Mouse (Mus musculus) limb, embryonic 13.5 days (tissue): ENCODE data around the gene Sec14l3. TPM values are rescaled to one million over a fixed set of nuclear protein-coding genes. Genes with fewer than 3 reads are reported as not detected.
"Not testable (repeated sequence)": the region's sequence is repeated elsewhere in the genome, so short reads cannot be mapped to it uniquely, and the experiment has no call there.

Experiments used
- ATAC-seq: fragments of 200-750 bp; cut with Nextera tagmentation; 2 replicates; pipeline ENCODE4 v1.8.0; 2017; ENCODE audit warnings: low read depth, moderate number of reproducible peaks, moderate TSS enrichment; ENCODE audit not compliant: low FRiP score
- H3K27ac ChIP-seq: fragments of 300-500 bp; sonication (generic); 2 replicates; pipeline ENCODE4 v1.5.1; 2015; ENCODE audit warnings: inconsistent platforms, mild to moderate bottlenecking, moderate library complexity
- H3K27me3 ChIP-seq: fragments of 300-500 bp; sonication (generic); 2 replicates; pipeline ENCODE4 v1.6.1; 2015; ENCODE audit warnings: mild to moderate bottlenecking, inconsistent platforms
- H3K36me3 ChIP-seq: fragments of 300-500 bp; sonication (generic); 2 replicates; pipeline ENCODE4 v1.6.1; 2015; ENCODE audit warnings: inconsistent platforms, mild to moderate bottlenecking, moderate library complexity
- H3K4me1 ChIP-seq: fragments of 300-500 bp; sonication (generic); 2 replicates; pipeline ENCODE4 v1.6.1; 2015; ENCODE audit warnings: inconsistent platforms
- H3K4me2 ChIP-seq: fragments of 300-500 bp; sonication (generic); replicated peaks from 2 replicates; pipeline ENCODE4 v1.6.1; 2015; ENCODE audit warnings: inconsistent platforms, mild to moderate bottlenecking, moderate library complexity
- H3K4me3 ChIP-seq: fragments of 300-500 bp; sonication (generic); 2 replicates; pipeline ENCODE4 v1.5.1; 2015; ENCODE audit warnings: moderate library complexity, mild to moderate bottlenecking, inconsistent platforms
- H3K9ac ChIP-seq: fragments of 300-500 bp; sonication (generic); 2 replicates; pipeline ENCODE4 v1.6.1; 2015; ENCODE audit warnings: mild to moderate bottlenecking, inconsistent platforms
- H3K9me3 ChIP-seq: fragments of 300-500 bp; sonication (generic); 2 replicates; pipeline ENCODE4 v1.6.1; 2016; ENCODE audit warnings: inconsistent platforms
- WGBS: fragments of 180-500 bp; shearing (Covaris S2); methylation state at CpG from one replicate; pipeline ENCODE4 v1.1.7; 2015; 5-methylcytosine and 5-hydroxymethylcytosine counted together
- polyA plus RNA-seq: library from polyadenylated mRNA; unstranded; fragments of >200 nt; fragmentation: Nextera tagmentation; extraction: Ambion mirVana; gene quantifications from 2 replicates; pipeline ENCODE4 v1.2.1, GENCODE M21; 2015

Sec14l3 gene
- polyA plus RNA-seq, 1 experiment from 2014 or later, result not detected

DNA sequence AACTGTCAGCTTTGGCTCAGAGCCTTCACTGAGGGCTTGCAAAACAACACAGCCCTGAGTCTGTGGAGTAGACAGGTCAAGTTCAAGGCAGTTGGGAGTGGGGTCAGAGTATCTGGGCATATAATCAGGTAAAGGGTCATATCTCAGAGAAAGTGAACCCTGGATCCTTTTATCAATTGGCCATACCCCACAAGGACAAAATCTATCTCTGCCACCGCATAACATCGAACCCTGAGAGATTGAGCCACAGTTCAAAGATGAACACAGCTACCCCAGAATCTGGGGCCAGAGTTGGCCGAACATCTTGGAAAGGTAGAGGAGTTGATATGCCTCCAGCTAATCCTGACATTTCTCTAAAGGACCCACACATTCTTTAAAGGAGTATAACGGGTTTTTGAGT lies 47.4 kb downstream of the Sec14l3 start:
- peaks cover 16% of the 10 kb centered on the region for H3K36me3 ChIP-seq
- 89% methylated on average over 4 of the region's 4 CpGs for WGBS
- peaks cover 2% of the 10 kb centered on the region; the same call in 1 of the 2 replicates for H3K4me1 ChIP-seq
- H3K9ac ChIP-seq, result no peak overlapping the region
- no peak for ATAC-seq
- H3K27me3 ChIP-seq, result peaks cover 7% of the 10 kb centered on the region
- no peak overlapping the region for H3K4me3 ChIP-seq
- H3K4me2 ChIP-seq, result no peak overlapping the region
- no peak overlapping the region for H3K27ac ChIP-seq
- no peaks in the 10 kb centered on the region for H3K9me3 ChIP-seq

DNA sequence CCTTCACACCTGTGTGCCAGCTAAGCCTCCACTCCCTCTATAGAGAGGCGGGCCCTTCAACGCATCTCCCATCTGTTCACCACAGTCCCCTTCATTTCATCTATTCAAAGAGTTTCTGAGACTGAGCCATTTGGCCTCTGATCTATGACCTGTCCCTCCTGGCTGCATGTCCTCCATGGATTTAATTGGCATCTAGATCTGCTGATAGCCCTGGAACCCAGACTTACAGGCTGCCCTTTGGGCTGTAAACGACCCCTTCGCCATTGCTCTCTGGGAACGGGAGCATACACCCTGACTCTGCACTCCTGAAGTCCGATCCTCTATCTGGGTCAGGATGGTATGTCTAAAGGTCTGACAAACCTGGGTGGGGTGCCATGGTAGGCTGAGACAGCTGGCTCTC lies 48.2 kb downstream of the Sec14l3 start:
- H3K9me3 ChIP-seq, result no peaks in the 10 kb centered on the region
- H3K36me3 ChIP-seq, result peaks cover 16% of the 10 kb centered on the region
- H3K4me2 ChIP-seq, result no peak overlapping the region
- no peak overlapping the region for H3K4me3 ChIP-seq
- peaks cover 11% of the 10 kb centered on the region for H3K4me1 ChIP-seq
- ATAC-seq, result no peak
- H3K27ac ChIP-seq, result no peak overlapping the region
- WGBS, result 61% methylated on average over 6 of the region's 6 CpGs
- H3K9ac ChIP-seq, result no peak overlapping the region
- peaks cover 16% of the 10 kb centered on the region for H3K27me3 ChIP-seq

DNA sequence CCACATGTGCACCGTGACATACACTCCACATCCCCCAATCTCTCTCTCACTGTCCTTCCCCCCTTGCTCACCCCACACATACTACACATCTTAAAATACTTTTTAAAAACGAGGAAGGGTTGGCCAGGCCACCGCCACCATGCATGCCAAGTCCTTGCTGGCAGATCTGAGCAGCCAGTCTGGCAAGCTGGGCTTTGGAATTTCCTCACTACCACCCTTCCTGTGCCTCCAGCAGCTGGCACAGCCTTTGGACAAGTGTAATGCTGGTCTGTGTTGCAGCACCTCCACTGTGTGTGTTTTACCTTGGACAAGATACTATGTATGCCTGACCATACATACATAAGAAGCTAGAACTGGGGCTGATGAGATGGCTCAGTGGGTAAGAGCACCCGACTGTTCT lies 48.9 kb downstream of the Sec14l3 start:
- no peaks in the 10 kb centered on the region for H3K9me3 ChIP-seq

DNA sequence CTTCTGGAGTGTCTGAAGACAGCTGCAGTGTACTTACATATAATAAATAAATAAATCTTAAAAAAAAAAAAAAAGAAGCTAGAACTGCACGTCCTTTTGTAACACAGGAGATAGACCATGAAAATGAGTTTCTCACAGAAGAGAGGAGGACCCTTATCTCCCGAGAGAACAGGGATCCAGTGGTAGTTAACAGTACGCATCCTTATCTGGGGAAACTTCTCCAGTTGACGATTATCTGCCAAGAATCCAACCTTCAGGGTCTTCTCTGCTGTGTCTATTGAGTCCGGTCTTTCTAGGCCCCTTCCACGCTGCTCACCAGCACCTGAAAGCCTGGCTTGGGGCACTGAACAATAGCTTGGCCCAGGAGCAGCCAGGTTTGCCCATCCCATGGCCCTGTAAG lies 49.3 kb downstream of the Sec14l3 start:
- peaks cover 7% of the 10 kb centered on the region; the same call in 1 of the 2 replicates for H3K36me3 ChIP-seq
- H3K27ac ChIP-seq, result no peak overlapping the region
- H3K4me1 ChIP-seq, result peaks cover 20% of the 10 kb centered on the region
- H3K27me3 ChIP-seq, result peaks cover 25% of the 10 kb centered on the region
- no peak overlapping the region for H3K9ac ChIP-seq
- no peak overlapping the region for H3K4me2 ChIP-seq
- H3K9me3 ChIP-seq, result no peaks in the 10 kb centered on the region
- no peak overlapping the region for H3K4me3 ChIP-seq
- no peak for ATAC-seq
- 83% methylated on average over 6 of the region's 6 CpGs for WGBS

More for the DNA sequence above, 48.9 kb downstream of the Sec14l3 start:
- 83% methylated on average over 4 of the region's 4 CpGs for WGBS
- Histone ChIP-seq H3K36me3 (peaks cover 12% of the 10 kb centered on the region), H3K27ac (no peak overlapping the region), H3K4me3 (no peak overlapping the region), H3K4me1 (peaks cover 15% of the 10 kb centered on the region), H3K27me3 (peaks cover 22% of the 10 kb centered on the region), H3K9ac (no peak overlapping the region), H3K4me2 (no peak overlapping the region)
- ATAC-seq, result no peak

DNA sequence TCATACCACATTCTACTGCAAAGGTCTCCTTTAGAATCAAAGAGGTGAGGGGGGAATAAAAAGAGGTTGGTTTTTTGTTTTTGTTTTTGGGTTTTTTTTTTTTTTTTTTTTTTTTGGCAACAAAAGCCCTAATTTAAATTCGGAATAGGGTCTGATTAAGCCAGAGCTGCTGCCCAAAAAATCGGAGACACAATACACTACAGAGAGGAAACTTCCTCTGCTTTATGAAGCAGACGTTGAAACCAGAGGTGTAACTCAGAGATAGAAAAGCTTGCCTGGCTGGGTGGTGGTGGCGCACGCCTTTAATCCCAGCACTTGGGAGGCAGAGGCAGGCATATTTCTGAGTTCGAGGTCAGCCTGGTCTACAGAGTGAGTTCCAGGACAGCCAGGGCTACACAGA lies 49.9 kb downstream of the Sec14l3 start:
- not testable (repeated sequence) for H3K27ac ChIP-seq, H3K36me3 ChIP-seq, H3K9me3 ChIP-seq, ATAC-seq, H3K9ac ChIP-seq, H3K4me3 ChIP-seq, H3K4me2 ChIP-seq
- 86% methylated on average over 6 of the region's 6 CpGs for WGBS
- Histone ChIP-seq H3K4me1 (peaks cover 21% of the 10 kb centered on the region), H3K27me3 (peaks cover 30% of the 10 kb centered on the region)

DNA sequence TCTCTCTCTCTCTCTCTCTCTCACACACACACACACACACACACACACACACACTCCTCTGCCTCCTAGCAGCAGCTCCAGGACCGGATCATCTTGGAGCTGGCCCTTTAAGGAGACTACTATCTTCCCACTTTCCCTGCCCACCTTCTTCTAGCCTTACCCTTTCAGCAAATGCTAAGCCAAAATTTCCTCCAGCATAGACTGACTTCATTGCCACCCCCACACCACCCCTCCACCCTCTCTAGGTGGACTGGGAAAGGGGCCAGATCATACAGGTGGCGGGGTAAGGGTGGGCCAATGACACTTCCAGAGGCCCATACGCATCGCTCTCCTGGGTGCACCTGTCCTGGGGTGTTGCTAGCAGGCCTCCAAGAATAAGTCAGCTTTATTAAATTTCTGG lies 50.8 kb downstream of the Sec14l3 start:
- 88% methylated on average over 4 of the region's 4 CpGs for WGBS
- H3K36me3 ChIP-seq, result peaks cover 4% of the 10 kb centered on the region; the same call in 1 of the 2 replicates
- H3K9ac ChIP-seq, result no peak overlapping the region
- peaks cover 39% of the 10 kb centered on the region for H3K27me3 ChIP-seq
- no peak for ATAC-seq
- H3K4me1 ChIP-seq, result peaks cover 21% of the 10 kb centered on the region
- no peak overlapping the region for H3K27ac ChIP-seq
- no peak overlapping the region for H3K4me2 ChIP-seq
- H3K9me3 ChIP-seq, result no peaks in the 10 kb centered on the region
- H3K4me3 ChIP-seq, result no peak overlapping the region

DNA sequence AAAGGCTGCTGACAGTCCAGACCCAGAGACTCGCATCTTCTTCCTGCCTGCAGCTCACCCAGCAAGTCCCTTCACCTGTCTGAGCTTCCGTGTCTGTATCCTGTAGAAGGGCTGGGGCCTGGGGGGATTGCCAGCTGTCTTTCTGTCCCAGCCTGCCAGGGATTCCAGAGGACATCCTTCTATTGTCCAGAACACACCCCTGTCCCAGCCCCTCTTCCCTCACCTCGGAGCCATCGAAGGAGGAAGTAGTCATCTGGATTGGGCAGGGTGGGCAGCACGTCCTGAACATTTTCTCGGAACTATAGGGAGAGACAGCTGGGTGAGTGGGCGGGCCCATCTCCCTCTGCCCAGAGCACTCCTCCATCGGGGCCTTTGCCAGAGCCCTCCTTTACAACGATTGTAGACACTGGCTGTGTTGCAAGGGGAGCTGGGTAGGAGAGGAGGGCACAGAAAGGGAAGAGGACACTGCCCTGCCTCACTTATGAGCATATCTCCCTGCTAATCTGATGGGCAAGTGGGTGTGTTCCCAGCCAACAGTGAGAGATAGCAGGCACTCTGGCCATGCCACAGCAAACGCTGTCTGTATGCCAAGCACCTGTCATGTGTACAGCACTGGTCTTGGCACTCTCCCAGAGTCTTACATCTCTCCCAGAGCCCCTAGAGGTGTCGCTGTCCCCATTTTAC lies 52.0 kb downstream of the Sec14l3 start:
- peaks cover 46% of the 10 kb centered on the region for H3K27me3 ChIP-seq
- H3K36me3 ChIP-seq, result no peaks in the 10 kb centered on the region
- no peak overlapping the region for H3K9ac ChIP-seq
- peaks cover 21% of the 10 kb centered on the region for H3K4me1 ChIP-seq
- no peaks in the 10 kb centered on the region for H3K9me3 ChIP-seq
- no peak for ATAC-seq
- no peak overlapping the region for H3K4me3 ChIP-seq
- peak overlapping the region; percentile 96 for H3K4me2 ChIP-seq
- H3K27ac ChIP-seq, result no peak overlapping the region
- 56% methylated on average over 11 of the region's 11 CpGs for WGBS

DNA sequence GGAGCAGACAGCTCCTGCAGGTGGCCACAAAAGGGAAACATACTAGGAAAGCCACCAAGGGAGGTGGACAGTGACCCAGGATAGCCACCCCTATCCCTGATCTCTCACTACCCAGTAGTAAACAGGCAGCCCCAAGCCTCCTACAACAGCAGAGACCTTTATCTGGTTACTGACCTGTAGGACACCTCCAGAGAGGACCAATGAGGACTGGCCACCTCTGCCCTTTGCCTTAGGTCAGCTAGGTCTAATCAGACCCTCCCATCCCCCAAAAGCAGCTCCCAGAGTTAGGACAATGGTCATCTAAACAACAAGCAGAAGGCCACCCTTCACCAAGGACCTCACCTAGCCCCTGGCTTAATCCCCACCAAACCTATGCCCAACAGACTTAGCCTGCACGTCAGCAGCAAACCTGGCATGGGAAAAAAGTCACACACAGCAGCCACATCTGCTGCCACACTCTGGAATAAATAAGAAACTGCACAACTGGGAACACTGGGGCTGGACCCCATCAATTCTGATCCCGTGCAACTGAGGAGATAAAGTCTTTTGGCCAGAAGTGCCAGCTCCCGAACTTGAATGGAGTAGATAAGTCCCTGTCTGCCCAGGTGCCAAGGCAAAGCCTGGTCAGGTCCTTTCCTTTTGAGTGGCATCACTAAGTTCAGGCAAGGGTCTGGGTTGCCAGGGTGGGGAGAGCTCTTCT lies 52.9 kb downstream of the Sec14l3 start:
- Histone ChIP-seq H3K36me3 (no peaks in the 10 kb centered on the region), H3K27me3 (peaks cover 46% of the 10 kb centered on the region), H3K27ac (no peak overlapping the region), H3K4me3 (peak overlapping the region; percentile 63), H3K9me3 (no peaks in the 10 kb centered on the region), H3K4me1 (peaks cover 21% of the 10 kb centered on the region), H3K9ac (peak overlapping the region; percentile 85), H3K4me2 (peak overlapping the region; percentile 96)
- 27% methylated on average over 3 of the region's 3 CpGs for whole genome bisulfite sequencing
- no peak for ATAC-seq

DNA sequence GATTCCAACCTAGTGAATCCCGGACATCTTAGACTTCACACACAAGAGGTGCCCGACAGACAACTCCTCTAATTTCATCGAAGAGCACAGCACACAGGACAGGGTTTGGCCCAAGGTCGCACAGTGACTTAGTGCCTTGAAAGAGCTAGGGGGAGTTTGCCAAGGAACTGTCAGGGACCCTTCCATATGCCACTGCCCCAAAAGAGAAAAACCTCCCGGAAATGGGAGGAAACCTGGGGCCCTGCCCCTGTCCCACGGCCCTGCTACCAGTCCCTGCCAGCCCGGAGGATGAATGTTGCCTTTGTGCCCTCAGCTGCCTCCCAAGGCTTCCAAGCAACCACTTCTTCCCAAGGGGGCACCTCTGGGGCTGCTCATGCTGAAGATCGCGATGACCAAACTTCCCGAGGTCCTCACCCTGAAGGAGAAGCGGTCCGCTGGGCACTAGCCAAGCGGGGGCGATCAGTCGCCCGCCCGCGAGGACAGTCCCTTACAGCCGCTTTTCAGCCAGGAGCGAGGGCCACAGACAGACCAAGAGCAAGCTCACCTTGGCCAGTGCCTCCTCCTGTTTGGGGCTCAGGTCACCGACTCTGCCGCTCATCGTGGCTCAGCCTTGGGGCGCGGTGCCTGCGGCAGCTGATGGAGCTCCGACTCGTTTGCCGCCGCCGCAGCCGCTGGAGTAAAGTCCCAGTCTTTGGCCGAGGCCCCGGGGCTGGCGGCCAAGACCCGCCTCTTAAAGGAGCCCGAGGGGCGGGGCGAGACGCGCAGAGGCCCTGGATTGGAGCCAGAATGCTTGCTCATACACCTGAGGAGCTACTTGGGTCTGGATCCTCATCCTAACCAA lies 53.7 kb downstream of the Sec14l3 start:
- WGBS, result 3% methylated on average over 41 of the region's 41 CpGs
- Histone ChIP-seq H3K4me1 (peaks cover 21% of the 10 kb centered on the region), H3K27ac (peak overlapping the region; percentile 39; the same call in 1 of the 2 replicates)

DNA sequence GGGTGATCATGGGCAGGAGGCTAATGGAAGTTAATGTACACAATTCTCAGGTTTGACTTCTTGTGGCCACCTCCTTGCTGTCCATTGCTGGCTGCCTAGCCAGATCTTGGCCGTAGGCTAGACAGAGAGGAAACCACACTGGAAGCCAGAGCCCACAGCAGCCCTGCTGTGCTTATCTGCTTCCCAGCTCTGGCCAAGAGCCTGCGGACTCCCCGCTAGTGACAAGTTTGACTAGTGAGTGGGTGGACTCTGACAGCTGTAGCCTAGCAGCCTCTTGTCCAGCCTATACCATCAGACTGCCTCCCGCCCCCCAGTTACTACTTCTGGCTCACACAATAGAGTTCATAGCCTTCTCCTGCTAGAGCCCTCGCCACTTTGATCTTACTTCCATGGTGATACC lies 55.0 kb downstream of the Sec14l3 start:
- no peak for ATAC-seq
- Histone ChIP-seq H3K27me3 (peaks cover 46% of the 10 kb centered on the region), H3K4me2 (no peak overlapping the region), H3K27ac (no peak overlapping the region), H3K36me3 (no peaks in the 10 kb centered on the region), H3K4me3 (no peak overlapping the region), H3K9ac (no peak overlapping the region), H3K4me1 (peaks cover 21% of the 10 kb centered on the region), H3K9me3 (no peaks in the 10 kb centered on the region)
- WGBS, result 79% methylated on average over 5 of the region's 5 CpGs

More for the DNA sequence above, 53.7 kb downstream of the Sec14l3 start:
- Histone ChIP-seq H3K4me3 (peak overlapping the region; percentile 63), H3K4me2 (peak overlapping the region; percentile 96), H3K36me3 (no peaks in the 10 kb centered on the region), H3K9ac (peak overlapping the region; percentile 85), H3K9me3 (no peaks in the 10 kb centered on the region), H3K27me3 (peaks cover 46% of the 10 kb centered on the region)
- peak; percentile 64 for ATAC-seq

DNA sequence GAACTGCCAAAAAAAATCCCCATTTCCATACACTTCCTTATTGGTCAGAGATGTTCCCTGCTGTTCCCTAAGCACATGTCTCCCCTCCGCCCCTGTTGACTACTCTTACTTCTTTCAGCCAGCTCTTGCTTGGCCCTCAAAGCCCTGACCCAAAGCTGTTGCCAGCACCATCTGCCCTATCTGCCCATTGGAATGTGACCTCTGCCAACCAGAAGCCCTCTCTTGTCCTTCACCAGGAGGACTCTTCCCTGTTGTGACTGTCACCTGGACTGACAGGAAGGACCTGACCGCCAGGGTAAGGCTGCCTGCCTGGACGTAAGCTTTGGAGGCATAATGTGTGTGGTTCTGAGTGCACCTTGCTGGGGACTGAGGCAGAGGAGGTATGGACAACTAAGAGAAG lies 57.0 kb downstream of the Sec14l3 start:
- H3K9me3 ChIP-seq, result peaks cover 16% of the 10 kb centered on the region; the same call in 1 of the 2 replicates
- H3K27ac ChIP-seq, result no peak overlapping the region
- WGBS, result 75% methylated on average over 3 of the region's 3 CpGs
- no peak for ATAC-seq
- peaks cover 21% of the 10 kb centered on the region for H3K4me1 ChIP-seq
- no peak overlapping the region for H3K4me3 ChIP-seq
- H3K9ac ChIP-seq, result no peak overlapping the region
- H3K27me3 ChIP-seq, result peaks cover 42% of the 10 kb centered on the region
- H3K4me2 ChIP-seq, result no peak overlapping the region
- H3K36me3 ChIP-seq, result no peaks in the 10 kb centered on the region

DNA sequence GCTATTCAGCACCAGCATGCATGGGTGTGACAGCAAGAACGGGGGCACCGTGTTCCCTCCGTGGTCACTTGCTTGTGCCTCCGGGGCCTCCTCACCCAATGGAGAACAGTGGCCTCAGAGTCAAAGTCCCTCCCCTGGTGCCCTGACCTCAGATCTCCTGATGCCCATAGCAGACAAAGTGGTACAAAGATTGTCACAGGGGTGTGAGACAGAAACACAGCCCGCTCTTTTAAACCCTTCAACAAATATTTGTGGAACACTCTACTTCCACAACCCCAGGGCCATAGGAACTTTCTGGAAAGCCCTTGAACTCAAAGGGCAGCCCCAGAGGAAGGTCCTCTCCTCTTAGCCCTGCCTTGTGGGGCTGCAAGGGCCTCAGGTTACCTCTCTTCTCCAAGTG lies 57.6 kb downstream of the Sec14l3 start:
- H3K4me2 ChIP-seq, result no peak overlapping the region
- peaks cover 20% of the 10 kb centered on the region; the same call in 1 of the 2 replicates for H3K9me3 ChIP-seq
- peaks cover 37% of the 10 kb centered on the region for H3K27me3 ChIP-seq
- H3K4me3 ChIP-seq, result no peak overlapping the region
- H3K4me1 ChIP-seq, result peaks cover 17% of the 10 kb centered on the region
- no peaks in the 10 kb centered on the region for H3K36me3 ChIP-seq
- H3K9ac ChIP-seq, result no peak overlapping the region
- 82% methylated on average over 5 of the region's 5 CpGs for WGBS
- H3K27ac ChIP-seq, result no peak overlapping the region
- ATAC-seq, result no peak
